Mouse (Mus musculus) adrenal gland, postnatal 10 days (tissue): ENCODE data around the gene Muc20. TPM values are rescaled to one million over a fixed set of nuclear protein-coding genes. Genes with fewer than 3 reads are reported as not detected.

Source experiments
- total RNA-seq, 2 experiments: library from RNA; stranded (reverse); gene quantifications; 2 replicates each; pipeline ENCODE4 v1.2.3; 2021

Gene Muc20
- total RNA-seq, 2 experiments from 2014 or later = 0.21 to 0.33 TPM

Other genes with a start within 250 kb of the Muc20 start
- 100 to 1,000 TPM; 138 to 212 TPM for gene Tfrc, start 188.5 kb downstream of the Muc20 start, total RNA-seq
- 10 to 100 TPM; 45.1 to 85.2 TPM for gene Tnk2, start 153.6 kb downstream of the Muc20 start, total RNA-seq
- under 1 TPM; 0.12 to 0.27 TPM for gene Muc4, start 61.5 kb downstream of the Muc20 start, total RNA-seq
- not detected for gene Smbd1, start 13.0 kb upstream of the Muc20 start, total RNA-seq
- gene Fyttd1, start 80.1 kb upstream of the Muc20 start, total RNA-seq = 100 to 1,000 TPM; 105 to 114 TPM
- 10 to 100 TPM; 24.1 to 35.3 TPM for gene Rubcn, start 80.3 kb upstream of the Muc20 start, total RNA-seq
- 10 to 100 TPM; 30.4 to 43.1 TPM for gene Lrch3, start 116.7 kb upstream of the Muc20 start, total RNA-seq